Mouse (Mus musculus): Measurements from ENCODE around the gene Bhmt. TPM values are rescaled to one million over a fixed set of nuclear protein-coding genes. Genes with fewer than 3 reads are reported as not detected.
"Not testable (repeated sequence)": the region's sequence is repeated elsewhere in the genome, so short reads cannot be mapped to it uniquely, and the experiment has no call there.

Bhmt gene
- polyA plus RNA-seq, 1 experiment = 0.07 TPM

- no peak for TF ChIP-seq POLR2A (IDR thresholded peaks at IDR 0.05; ENCODE audit: control insufficient read depth, extremely low read depth, insufficient read depth, low read length, poor library complexity)
- no peak for TF ChIP-seq CTCF (IDR thresholded peaks at IDR 0.05; ENCODE audit: borderline replicate concordance, control insufficient read depth, extremely low read depth, insufficient read depth, low read length, poor library complexity)
- no peak for DNase-seq
- WGBS = 76% methylated on average over 11 of the region's 11 CpGs
These were observed 36.2 kb downstream of the Bhmt start for GRCm38 (mm10) chr13:93601527-93601926.

GRCm38 (mm10) chr13:93593040-93593699 lies 44.6 kb downstream of the Bhmt start:
- no peak for TF ChIP-seq CTCF (IDR thresholded peaks at IDR 0.05; ENCODE audit: borderline replicate concordance, control insufficient read depth, extremely low read depth, insufficient read depth, low read length, poor library complexity)
- TF ChIP-seq POLR2A (IDR thresholded peaks at IDR 0.05; ENCODE audit: control insufficient read depth, extremely low read depth, insufficient read depth, low read length, poor library complexity) = no peak
- Histone ChIP-seq H3K4me3 (ENCODE audit: control insufficient read depth, insufficient read depth, low read length) (no peak overlapping the region), H3K27ac (ENCODE audit: control insufficient read depth, insufficient read depth, low read length) (peak overlapping the region; percentile 81), H3K36me3 (ENCODE audit: control insufficient read depth, insufficient read depth, low read length) (no peaks in the 10 kb centered on the region), H3K27me3 (ENCODE audit: control insufficient read depth, insufficient read depth, low read length) (no peaks in the 10 kb centered on the region), H3K4me1 (replicated peaks; ENCODE audit: control insufficient read depth, insufficient read depth, low read length) (peaks cover 7% of the 10 kb centered on the region)
- WGBS = 8% methylated on average over 2 of the region's 2 CpGs
- DNase-seq = peak; percentile 48

More at GRCm38 (mm10) chr13:93601527-93601926, 36.2 kb downstream of the Bhmt start:
- no peaks in the 10 kb centered on the region for H3K36me3 ChIP-seq (ENCODE audit: control insufficient read depth, insufficient read depth, low read length)
- H3K27me3 ChIP-seq (ENCODE audit: control insufficient read depth, insufficient read depth, low read length) = no peaks in the 10 kb centered on the region
- no peak overlapping the region for H3K4me3 ChIP-seq (ENCODE audit: control insufficient read depth, insufficient read depth, low read length)
- H3K4me1 ChIP-seq (replicated peaks; ENCODE audit: control insufficient read depth, insufficient read depth, low read length) = no peaks in the 10 kb centered on the region
- H3K27ac ChIP-seq (ENCODE audit: control insufficient read depth, insufficient read depth, low read length) = no peak overlapping the region

- H3K4me3 ChIP-seq (ENCODE audit: control insufficient read depth, insufficient read depth, low read length); H3K27ac ChIP-seq (ENCODE audit: control insufficient read depth, insufficient read depth, low read length); H3K4me1 ChIP-seq (replicated peaks; ENCODE audit: control insufficient read depth, insufficient read depth, low read length); DNase-seq; H3K27me3 ChIP-seq (ENCODE audit: control insufficient read depth, insufficient read depth, low read length); H3K36me3 ChIP-seq (ENCODE audit: control insufficient read depth, insufficient read depth, low read length): not testable (repeated sequence)
- WGBS = 67% methylated on average over 9 of the region's 9 CpGs
These were observed 55.2 kb downstream of the Bhmt start for GRCm38 (mm10) chr13:93582526-93582925.

- H3K27me3 ChIP-seq (ENCODE audit: control insufficient read depth, insufficient read depth, low read length) = no peaks in the 10 kb centered on the region
- DNase-seq = no peak
- H3K4me3 ChIP-seq (ENCODE audit: control insufficient read depth, insufficient read depth, low read length) = no peak overlapping the region
- H3K4me1 ChIP-seq (replicated peaks; ENCODE audit: control insufficient read depth, insufficient read depth, low read length) = no peaks in the 10 kb centered on the region
- TF ChIP-seq CTCF (IDR thresholded peaks at IDR 0.05; ENCODE audit: borderline replicate concordance, control insufficient read depth, extremely low read depth, insufficient read depth, low read length, poor library complexity) (no peak), POLR2A (IDR thresholded peaks at IDR 0.05; ENCODE audit: control insufficient read depth, extremely low read depth, insufficient read depth, low read length, poor library complexity) (no peak)
- H3K27ac ChIP-seq (ENCODE audit: control insufficient read depth, insufficient read depth, low read length) = no peak overlapping the region
- WGBS = 94% methylated on average over 5 of the region's 5 CpGs
- no peaks in the 10 kb centered on the region for H3K36me3 ChIP-seq (ENCODE audit: control insufficient read depth, insufficient read depth, low read length)
These were observed 57.3 kb downstream of the Bhmt start for GRCm38 (mm10) chr13:93580431-93580830.

- DNase-seq = no peak
- H3K36me3 ChIP-seq (ENCODE audit: control insufficient read depth, insufficient read depth, low read length) = no peaks in the 10 kb centered on the region
- H3K4me3 ChIP-seq (ENCODE audit: control insufficient read depth, insufficient read depth, low read length) = no peak overlapping the region
- WGBS = 56% methylated on average over 4 of the region's 4 CpGs
- H3K27me3 ChIP-seq (ENCODE audit: control insufficient read depth, insufficient read depth, low read length) = no peaks in the 10 kb centered on the region
- no peak overlapping the region for H3K27ac ChIP-seq (ENCODE audit: control insufficient read depth, insufficient read depth, low read length)
- TF ChIP-seq POLR2A (IDR thresholded peaks at IDR 0.05; ENCODE audit: control insufficient read depth, extremely low read depth, insufficient read depth, low read length, poor library complexity) (no peak), CTCF (IDR thresholded peaks at IDR 0.05; ENCODE audit: borderline replicate concordance, control insufficient read depth, extremely low read depth, insufficient read depth, low read length, poor library complexity) (no peak)
- peaks cover 10% of the 10 kb centered on the region for H3K4me1 ChIP-seq (replicated peaks; ENCODE audit: control insufficient read depth, insufficient read depth, low read length)
These were observed 68.1 kb downstream of the Bhmt start for GRCm38 (mm10) chr13:93569676-93570075.

Other genes with a start within 250 kb of the Bhmt start
- 9.2 and 12.6 TPM in 2 replicates for gene Jmy, start 138.2 kb downstream of the Bhmt start, polyA plus RNA-seq (2012; rRNA removed)
- 0.27 TPM in 1 of 2 replicates, not detected in the other for gene Bhmt2, start 36.3 kb upstream of the Bhmt start, polyA plus RNA-seq (2012; rRNA removed)
- 0.04 and 0.23 TPM in 2 replicates for gene Dmgdh, start 36.5 kb upstream of the Bhmt start, polyA plus RNA-seq (2012; rRNA removed)
- gene Arsb, start 133.7 kb upstream of the Bhmt start, polyA plus RNA-seq (2012; rRNA removed) = 17.9 and 19.1 TPM in 2 replicates

Data from thymus, adult 2 months (tissue).